Mouse (Mus musculus): ENCODE measurements around the gene Gpr45. TPM values are rescaled to one million over a fixed set of nuclear protein-coding genes. Genes with fewer than 3 reads are reported as not detected.

Gene Gpr45
- not detected for polyA plus RNA-seq (2017; shearing (Covaris generic))

DNA sequence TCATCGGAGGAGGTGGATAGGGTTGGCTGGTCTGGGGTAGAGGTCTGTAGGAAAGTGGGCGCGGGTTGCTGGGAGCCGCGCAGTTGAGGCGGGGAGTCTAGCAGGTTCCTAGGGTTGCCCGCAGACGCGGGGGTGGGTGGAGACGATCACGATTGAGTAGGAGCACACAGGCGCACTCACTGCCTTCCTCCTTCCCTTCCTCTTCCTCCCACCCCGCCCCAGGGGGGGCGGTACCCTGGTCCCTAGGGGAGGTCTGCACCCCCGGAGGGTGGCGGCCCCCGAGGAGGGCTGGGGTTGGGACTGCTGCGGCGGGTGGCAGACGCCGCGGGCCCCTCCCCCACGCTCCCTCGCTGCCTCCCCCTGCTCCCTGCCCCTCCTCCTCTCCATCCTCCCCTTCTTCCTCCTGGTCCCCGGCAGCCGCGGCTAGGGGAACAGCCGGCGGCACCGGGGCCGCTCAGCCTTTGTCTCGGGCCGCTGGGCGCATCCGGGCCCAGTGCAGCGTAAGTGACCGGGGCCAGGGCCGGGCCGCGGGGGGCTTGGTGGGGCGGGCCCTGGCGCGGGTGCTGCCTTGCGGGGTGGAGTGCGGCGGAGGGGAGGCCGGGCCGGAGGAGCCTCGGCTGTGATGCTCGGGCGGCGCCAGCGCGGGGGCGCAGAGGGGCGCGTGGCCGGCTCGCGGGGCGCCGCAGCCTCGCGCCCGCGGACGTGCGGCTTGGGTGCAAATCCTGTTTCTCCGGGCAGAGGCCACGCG lies at the start of gene Gpr45:
Gene Gpr45 (plus strand): TSS at position 139 of the 748 bp plus-strand sequence.

Other genes starting within 250 kb of the Gpr45 start
- 44.9 TPM for gene Mrps9, start 101.6 kb upstream of the Gpr45 start, polyA plus RNA-seq (2017; shearing (Covaris generic))
- gene Tgfbrap1, start 145.8 kb downstream of the Gpr45 start, polyA plus RNA-seq (2017; shearing (Covaris generic)), result 15.2 TPM
- 8.9 TPM for gene AI597479, start 145.8 kb downstream of the Gpr45 start, polyA plus RNA-seq (2017; shearing (Covaris generic))
- gene Fhl2, start 244.1 kb downstream of the Gpr45 start, polyA plus RNA-seq (2017; shearing (Covaris generic)), result 0.88 TPM

Data from naive thymus-derived CD4-positive, alpha-beta T cell, adult 5 months (primary cell).